Mouse (Mus musculus): Measurements from ENCODE around the gene Tub. TPM values are rescaled to one million over a fixed set of nuclear protein-coding genes. Genes with fewer than 3 reads are reported as not detected.
A peak's percentile ranks its signal among the peaks of the same experiment; 100 is the strongest.

Gene Tub
- polyA plus RNA-seq, 1 experiment: 0.01 TPM

DNA sequence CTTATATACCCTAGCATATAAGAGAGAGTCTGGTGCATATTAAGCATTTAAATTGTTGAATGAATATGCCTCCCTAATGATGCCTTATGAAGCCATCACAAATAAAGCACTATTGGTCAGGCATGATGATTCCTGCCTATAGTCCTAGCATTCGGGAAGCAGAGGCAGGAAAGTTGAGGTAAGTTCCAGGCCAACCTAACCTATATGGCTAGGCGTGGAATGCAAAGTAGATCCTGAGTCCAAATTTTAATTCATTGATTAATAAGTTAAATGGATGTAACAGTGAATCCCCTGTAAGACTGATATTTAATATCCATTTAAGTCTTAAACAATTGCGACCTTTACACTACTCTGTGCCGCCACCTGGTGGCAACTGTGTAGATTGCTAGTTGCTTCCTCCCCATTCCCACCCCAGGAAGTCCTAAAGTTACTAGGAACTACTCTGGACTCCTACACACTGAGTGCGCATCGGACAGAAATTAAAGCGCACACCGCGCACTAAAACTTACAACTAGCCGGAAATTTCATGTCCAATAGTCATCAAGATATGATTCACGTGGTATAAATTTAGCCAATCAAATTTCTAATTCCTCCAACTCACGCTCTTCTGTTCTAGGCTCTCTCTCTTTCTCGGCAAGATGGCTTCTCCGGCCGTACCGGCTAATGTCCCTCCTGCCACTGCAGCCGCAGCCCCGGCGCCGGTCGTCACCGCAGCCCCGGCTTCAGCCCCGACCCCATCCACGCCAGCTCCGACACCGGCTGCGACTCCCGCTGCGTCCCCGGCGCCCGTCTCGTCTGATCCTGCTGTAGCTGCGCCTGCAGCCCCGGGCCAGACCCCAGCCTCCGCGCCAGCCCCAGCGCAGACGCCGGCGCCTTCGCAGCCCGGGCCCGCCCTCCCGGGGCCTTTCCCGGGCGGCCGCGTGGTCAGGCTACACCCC is 16.1 kb upstream of the Tub start, which contains the start of gene Eif3f:
Eif3f (plus strand) TSS at position 624 of the 938 bp plus-strand sequence.
- Histone ChIP-seq H3ac (ENCODE audit: control insufficient read depth, insufficient read length, low read depth) (peak within 1 kb of the TSS; percentile 99), H3K27me3 (ENCODE audit: control insufficient read depth, insufficient read depth, insufficient read length) (no peaks in the 10 kb centered on the region), H3K79me3 (ENCODE audit: low read depth) (peaks cover 31% of the 10 kb centered on the region), H3K4me3 (ENCODE audit: insufficient read depth, poor library complexity, severe bottlenecking) (peak within 1 kb of the TSS; percentile 79), H3K79me2 (ENCODE audit: control insufficient read depth, insufficient read depth) (peaks cover 40% of the 10 kb centered on the region), H3K36me3 (ENCODE audit: control insufficient read depth, insufficient read depth) (peaks cover 28% of the 10 kb centered on the region)
- TF ChIP-seq FOSL1 (IDR thresholded peaks at IDR 0.05; ENCODE audit: insufficient read depth, low read length, poor library complexity, severe bottlenecking): no peak
- TF ChIP-seq USF1 (IDR thresholded peaks at IDR 0.05; ENCODE audit: low read depth): peak; percentile 90
- no peak for TF ChIP-seq MYOD1 (IDR thresholded peaks at IDR 0.05; ENCODE audit: control insufficient read depth, insufficient read length, low read depth)
- TF ChIP-seq MAX (IDR thresholded peaks at IDR 0.05): peak; percentile 71
- no peak for TF ChIP-seq MYOG (IDR thresholded peaks at IDR 0.05; ENCODE audit: control insufficient read depth, extremely low read depth, insufficient read length)
- peak; percentile 56 for TF ChIP-seq CTCF (IDR thresholded peaks at IDR 0.05; ENCODE audit: control insufficient read depth, insufficient read depth, insufficient read length)
- TF ChIP-seq CEBPB (IDR thresholded peaks at IDR 0.05; ENCODE audit: low read depth): no peak

- Histone ChIP-seq H3K4me3 (ENCODE audit: insufficient read depth, poor library complexity, severe bottlenecking) (peak overlapping the region; percentile 79), H3ac (ENCODE audit: control insufficient read depth, insufficient read length, low read depth) (peak overlapping the region; percentile 99), H3K79me3 (ENCODE audit: low read depth) (peaks cover 31% of the 10 kb centered on the region), H3K36me3 (ENCODE audit: control insufficient read depth, insufficient read depth) (peaks cover 35% of the 10 kb centered on the region), H3K79me2 (ENCODE audit: control insufficient read depth, insufficient read depth) (peaks cover 40% of the 10 kb centered on the region), H3K27me3 (ENCODE audit: control insufficient read depth, insufficient read depth, insufficient read length) (no peaks in the 10 kb centered on the region)
- TF ChIP-seq CEBPB (IDR thresholded peaks at IDR 0.05; ENCODE audit: low read depth) (no peak), CTCF (IDR thresholded peaks at IDR 0.05; ENCODE audit: control insufficient read depth, insufficient read depth, insufficient read length) (no peak), MYOG (IDR thresholded peaks at IDR 0.05; ENCODE audit: control insufficient read depth, extremely low read depth, insufficient read length) (no peak), MYOD1 (IDR thresholded peaks at IDR 0.05; ENCODE audit: control insufficient read depth, insufficient read length, low read depth) (no peak), FOSL1 (IDR thresholded peaks at IDR 0.05; ENCODE audit: insufficient read depth, low read length, poor library complexity, severe bottlenecking) (no peak), USF1 (IDR thresholded peaks at IDR 0.05; ENCODE audit: low read depth) (no peak), MAX (IDR thresholded peaks at IDR 0.05) (no peak)
Measured at GRCm38 (mm10) chr7:108934836-108935235, 15.3 kb upstream of the Tub start.

DNA sequence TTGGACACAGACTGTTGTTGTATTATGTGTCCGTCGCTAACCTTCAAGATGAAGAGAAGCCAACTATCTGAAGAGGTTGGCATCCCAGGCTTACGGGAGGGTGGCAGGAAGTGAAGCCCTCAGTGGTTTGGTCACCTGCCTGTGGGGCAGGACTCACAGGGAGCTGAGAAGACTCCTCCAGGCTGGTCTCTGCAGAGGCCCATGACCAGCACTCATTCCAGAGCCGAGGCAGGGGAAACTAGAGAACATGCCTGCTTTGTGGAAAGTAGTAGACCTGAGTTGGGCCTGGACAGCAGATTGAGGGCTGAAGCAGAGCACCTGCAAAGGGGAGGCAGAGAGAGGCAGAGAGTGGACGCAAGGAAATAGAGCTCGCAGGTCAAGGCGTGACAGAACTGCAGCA is 14.7 kb upstream of the Tub start:
- H3K27me3 ChIP-seq (ENCODE audit: control insufficient read depth, insufficient read depth, insufficient read length): no peaks in the 10 kb centered on the region

DNA sequence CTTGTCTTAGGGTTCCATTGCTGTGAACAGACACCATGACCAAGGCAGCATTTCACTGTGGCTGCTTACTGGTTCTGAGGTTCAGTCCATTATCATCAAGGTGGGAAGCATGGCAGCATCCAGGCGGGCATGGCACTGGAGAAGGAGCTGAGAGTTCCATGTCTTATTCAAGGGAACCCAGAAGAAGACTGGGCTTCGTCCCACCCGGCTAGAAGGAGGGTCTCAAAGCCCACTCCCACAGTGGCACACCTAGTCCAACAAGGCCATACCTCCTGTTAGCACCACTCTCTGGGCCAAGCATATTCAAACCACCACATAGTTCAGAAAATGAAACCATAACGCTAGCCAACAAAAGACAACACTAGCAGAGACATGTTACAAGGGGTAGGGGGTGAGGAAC is 13.5 kb upstream of the Tub start:
- peaks cover 50% of the 10 kb centered on the region for H3K36me3 ChIP-seq (ENCODE audit: control insufficient read depth, insufficient read depth)
- H3K4me3 ChIP-seq (ENCODE audit: insufficient read depth, poor library complexity, severe bottlenecking): no peak overlapping the region
- no peak overlapping the region for H3ac ChIP-seq (ENCODE audit: control insufficient read depth, insufficient read length, low read depth)
- no peaks in the 10 kb centered on the region for H3K27me3 ChIP-seq (ENCODE audit: control insufficient read depth, insufficient read depth, insufficient read length)
- TF ChIP-seq USF1 (IDR thresholded peaks at IDR 0.05; ENCODE audit: low read depth) (no peak), MAX (IDR thresholded peaks at IDR 0.05) (no peak), MYOG (IDR thresholded peaks at IDR 0.05; ENCODE audit: control insufficient read depth, extremely low read depth, insufficient read length) (no peak)
- H3K79me3 ChIP-seq (ENCODE audit: low read depth): peaks cover 31% of the 10 kb centered on the region
- H3K79me2 ChIP-seq (ENCODE audit: control insufficient read depth, insufficient read depth): peaks cover 40% of the 10 kb centered on the region

More for the DNA sequence above, 14.7 kb upstream of the Tub start:
- no peak for TF ChIP-seq MYOG (IDR thresholded peaks at IDR 0.05; ENCODE audit: control insufficient read depth, extremely low read depth, insufficient read length)
- TF ChIP-seq CTCF (IDR thresholded peaks at IDR 0.05; ENCODE audit: control insufficient read depth, insufficient read depth, insufficient read length): no peak
- no peak for TF ChIP-seq USF1 (IDR thresholded peaks at IDR 0.05; ENCODE audit: low read depth)
- no peak for TF ChIP-seq MAX (IDR thresholded peaks at IDR 0.05)
- H3K79me2 ChIP-seq (ENCODE audit: control insufficient read depth, insufficient read depth): peaks cover 40% of the 10 kb centered on the region
- H3K4me3 ChIP-seq (ENCODE audit: insufficient read depth, poor library complexity, severe bottlenecking): peak overlapping the region; percentile 79
- peak overlapping the region; percentile 40 for H3ac ChIP-seq (ENCODE audit: control insufficient read depth, insufficient read length, low read depth)
- peaks cover 40% of the 10 kb centered on the region for H3K36me3 ChIP-seq (ENCODE audit: control insufficient read depth, insufficient read depth)
- peaks cover 31% of the 10 kb centered on the region for H3K79me3 ChIP-seq (ENCODE audit: low read depth)

DNA sequence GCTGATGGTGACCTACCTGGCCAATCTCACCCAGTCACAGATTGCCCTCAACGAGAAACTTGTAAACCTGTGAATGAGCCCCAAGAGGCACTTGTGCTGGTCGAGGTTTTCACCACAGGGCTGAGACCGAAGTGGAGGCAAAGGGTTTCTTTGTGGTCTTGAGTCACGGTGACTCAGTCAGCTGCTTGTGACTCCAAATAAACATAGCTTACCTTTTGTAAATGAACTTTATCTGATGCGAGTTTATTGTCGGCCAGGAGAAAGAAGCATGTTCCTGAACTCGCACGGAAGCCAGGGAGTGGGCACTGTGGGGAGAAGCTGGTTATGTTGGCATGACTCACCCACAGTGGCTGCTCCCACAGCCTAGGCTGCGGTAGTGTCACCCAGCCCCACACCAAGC is 8.7 kb upstream of the Tub start:
- H3ac ChIP-seq (ENCODE audit: control insufficient read depth, insufficient read length, low read depth): no peak overlapping the region
- no peak for TF ChIP-seq USF1 (IDR thresholded peaks at IDR 0.05; ENCODE audit: low read depth)
- TF ChIP-seq MYOD1 (IDR thresholded peaks at IDR 0.05; ENCODE audit: control insufficient read depth, insufficient read length, low read depth): peak; percentile 15
- TF ChIP-seq CEBPB (IDR thresholded peaks at IDR 0.05; ENCODE audit: low read depth): no peak
- TF ChIP-seq FOSL1 (IDR thresholded peaks at IDR 0.05; ENCODE audit: insufficient read depth, low read length, poor library complexity, severe bottlenecking): peak; percentile 28
- TF ChIP-seq CTCF (IDR thresholded peaks at IDR 0.05; ENCODE audit: control insufficient read depth, insufficient read depth, insufficient read length): no peak
- no peak for TF ChIP-seq MYOG (IDR thresholded peaks at IDR 0.05; ENCODE audit: control insufficient read depth, extremely low read depth, insufficient read length)
- TF ChIP-seq MAX (IDR thresholded peaks at IDR 0.05): peak; percentile 22
- H3K79me2 ChIP-seq (ENCODE audit: control insufficient read depth, insufficient read depth): peaks cover 19% of the 10 kb centered on the region
- no peaks in the 10 kb centered on the region for H3K27me3 ChIP-seq (ENCODE audit: control insufficient read depth, insufficient read depth, insufficient read length)
- no peak overlapping the region for H3K4me3 ChIP-seq (ENCODE audit: insufficient read depth, poor library complexity, severe bottlenecking)
- H3K79me3 ChIP-seq (ENCODE audit: low read depth): peaks cover 13% of the 10 kb centered on the region
- H3K36me3 ChIP-seq (ENCODE audit: control insufficient read depth, insufficient read depth): peaks cover 72% of the 10 kb centered on the region

All from C2C12 (cell line).